Mouse (Mus musculus) erythroblast, embryonic 14.5 days (primary cell): ENCODE data around the gene 4933424G06Rik. TPM values are rescaled to one million over a fixed set of nuclear protein-coding genes. Genes with fewer than 3 reads are reported as not detected.

ENCODE experiments used
- H3K27me3 ChIP-seq: 2 replicates; pipeline ENCODE4 v1.6.1; 2012; ENCODE audit warnings: inconsistent platforms; ENCODE audit not compliant: control insufficient read depth
- H3K36me3 ChIP-seq: 2 replicates; pipeline ENCODE4 v1.6.1; 2012; ENCODE audit warnings: mild to moderate bottlenecking, inconsistent platforms; ENCODE audit not compliant: control insufficient read depth
- H3K4me1 ChIP-seq: 2 replicates; pipeline ENCODE4 v1.6.1; 2012; ENCODE audit warnings: inconsistent platforms; ENCODE audit not compliant: control insufficient read depth
- H3K4me3 ChIP-seq: replicated peaks from 2 replicates; pipeline ENCODE3; 2012; ENCODE audit warnings: moderate library complexity, mild to moderate bottlenecking, inconsistent platforms
- H3K9me3 ChIP-seq: 2 replicates; pipeline ENCODE4 v1.6.1; 2012; ENCODE audit warnings: low read length, inconsistent platforms, mixed read lengths; ENCODE audit not compliant: control insufficient read depth
- GATA1 ChIP-seq: IDR thresholded peaks from 2 replicates; pipeline ENCODE4 v1.6.1; 2012; ENCODE audit warnings: low read length, inconsistent platforms, mixed read lengths
- TAL1 ChIP-seq: IDR thresholded peaks from 3 replicates; pipeline ENCODE4 v1.6.1; 2012; ENCODE audit warnings: low read length, inconsistent platforms, mixed read lengths
- polyA plus RNA-seq: library from polyadenylated mRNA; stranded (reverse); fragments of >175 nt; gene quantifications from 2 replicates; pipeline ENCODE4 v1.2.3, GENCODE M21; 2012

Gene 4933424G06Rik
- polyA plus RNA-seq, 1 experiment, result not detected

DNA sequence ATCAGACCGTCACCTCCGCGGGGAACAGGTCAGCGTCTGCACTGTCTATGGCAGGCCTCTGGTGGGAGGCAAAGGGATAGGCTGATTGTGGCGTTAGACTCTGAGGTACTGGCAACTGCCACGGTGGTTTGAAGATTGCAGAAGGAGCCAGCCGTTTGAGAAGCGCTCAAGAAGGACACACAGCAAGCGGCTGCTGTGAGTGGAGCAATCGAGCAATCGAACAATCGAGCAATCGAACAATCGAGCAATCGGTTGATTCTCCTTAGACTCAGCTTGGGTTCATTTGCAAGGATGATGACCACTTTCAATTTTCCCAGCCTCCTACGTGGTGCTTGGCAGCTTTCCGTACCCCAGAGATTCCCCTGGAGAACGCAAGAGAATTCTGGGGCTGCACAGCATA is 49.1 kb downstream of the 4933424G06Rik start:
- Histone ChIP-seq H3K9me3 (no peaks in the 10 kb centered on the region), H3K27me3 (no peaks in the 10 kb centered on the region), H3K4me1 (no peaks in the 10 kb centered on the region), H3K36me3 (no peaks in the 10 kb centered on the region), H3K4me3 (no peak overlapping the region)
- TF ChIP-seq GATA1 (no peak), TAL1 (no peak)

DNA sequence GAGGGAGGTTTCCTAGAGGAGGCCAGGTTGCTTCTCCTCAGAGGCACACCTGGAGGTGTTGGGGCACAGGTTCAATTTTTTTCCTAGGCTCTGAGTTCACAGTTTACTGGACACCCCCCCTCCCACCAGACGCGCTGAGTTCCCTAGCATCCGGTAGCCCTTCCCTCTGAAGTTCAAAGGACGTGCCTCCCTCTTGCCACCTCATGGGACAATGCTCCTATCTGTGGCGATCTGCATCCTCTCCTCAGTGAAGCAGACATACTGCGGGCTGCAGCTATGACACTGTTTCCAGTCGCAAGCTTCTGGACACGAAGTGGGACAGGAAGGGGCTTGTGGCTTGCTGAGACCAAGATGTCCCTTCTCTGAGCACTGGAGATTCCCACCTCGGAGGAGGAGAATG is 50.5 kb downstream of the 4933424G06Rik start:
- Histone ChIP-seq H3K27me3 (no peaks in the 10 kb centered on the region), H3K9me3 (no peaks in the 10 kb centered on the region), H3K4me3 (no peak overlapping the region), H3K4me1 (no peaks in the 10 kb centered on the region), H3K36me3 (no peaks in the 10 kb centered on the region)
- TF ChIP-seq GATA1 (no peak), TAL1 (no peak)

DNA sequence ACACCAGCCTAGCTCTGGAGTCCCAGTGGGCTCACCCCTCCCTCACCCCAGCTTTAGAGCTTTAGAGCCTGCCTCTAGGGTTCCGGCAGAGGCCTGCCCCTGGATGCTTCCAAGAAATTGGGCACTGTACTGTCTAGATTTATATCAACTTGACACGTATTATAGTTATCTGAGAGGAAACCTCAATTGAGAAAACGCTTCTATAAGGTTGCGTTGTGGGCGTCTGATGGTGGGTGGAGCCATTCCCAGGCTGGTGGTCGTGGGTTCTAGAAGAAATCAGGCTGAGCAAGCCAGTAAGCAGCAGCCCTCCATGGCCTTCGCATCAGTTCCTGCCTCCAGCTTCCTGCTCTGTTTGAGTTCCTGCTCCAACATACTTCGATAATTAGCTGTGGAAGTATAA is 51.1 kb downstream of the 4933424G06Rik start:
- Histone ChIP-seq H3K4me3 (no peak overlapping the region), H3K4me1 (no peaks in the 10 kb centered on the region), H3K9me3 (no peaks in the 10 kb centered on the region), H3K27me3 (no peaks in the 10 kb centered on the region), H3K36me3 (no peaks in the 10 kb centered on the region)
- no peak for TF ChIP-seq GATA1
- no peak for TF ChIP-seq TAL1

DNA sequence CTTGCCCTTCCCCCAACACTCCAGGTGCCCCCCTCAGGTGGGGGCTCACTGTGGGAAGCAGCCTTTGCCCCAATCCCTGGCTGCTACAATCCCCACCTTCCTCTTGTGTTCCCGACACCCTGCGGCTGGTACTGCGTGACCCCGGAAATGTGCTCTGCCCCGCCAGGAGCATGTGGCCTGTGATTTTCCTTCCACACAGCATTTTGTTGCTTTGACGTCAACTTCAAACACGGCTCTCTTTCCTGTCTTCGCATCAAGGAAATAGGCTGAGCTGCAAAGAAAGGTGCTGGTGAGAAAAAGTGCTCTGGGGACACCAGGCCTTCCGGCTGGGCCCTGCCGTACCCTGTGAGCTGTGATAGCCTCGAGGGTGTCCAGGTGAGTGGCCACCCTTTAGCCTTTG is 51.6 kb downstream of the 4933424G06Rik start, which contains the start of gene Zap70:
Zap70 (plus strand) TSS at position 231 of the 400 bp plus-strand sequence.
- H3K9me3 ChIP-seq, result no peaks in the 10 kb centered on the region
- TF ChIP-seq GATA1 (no peak), TAL1 (no peak)
- H3K4me3 ChIP-seq, result no peak within 1 kb of the TSS
- no peaks in the 10 kb centered on the region for H3K27me3 ChIP-seq
- H3K4me1 ChIP-seq, result no peaks in the 10 kb centered on the region
- H3K36me3 ChIP-seq, result no peaks in the 10 kb centered on the region

DNA sequence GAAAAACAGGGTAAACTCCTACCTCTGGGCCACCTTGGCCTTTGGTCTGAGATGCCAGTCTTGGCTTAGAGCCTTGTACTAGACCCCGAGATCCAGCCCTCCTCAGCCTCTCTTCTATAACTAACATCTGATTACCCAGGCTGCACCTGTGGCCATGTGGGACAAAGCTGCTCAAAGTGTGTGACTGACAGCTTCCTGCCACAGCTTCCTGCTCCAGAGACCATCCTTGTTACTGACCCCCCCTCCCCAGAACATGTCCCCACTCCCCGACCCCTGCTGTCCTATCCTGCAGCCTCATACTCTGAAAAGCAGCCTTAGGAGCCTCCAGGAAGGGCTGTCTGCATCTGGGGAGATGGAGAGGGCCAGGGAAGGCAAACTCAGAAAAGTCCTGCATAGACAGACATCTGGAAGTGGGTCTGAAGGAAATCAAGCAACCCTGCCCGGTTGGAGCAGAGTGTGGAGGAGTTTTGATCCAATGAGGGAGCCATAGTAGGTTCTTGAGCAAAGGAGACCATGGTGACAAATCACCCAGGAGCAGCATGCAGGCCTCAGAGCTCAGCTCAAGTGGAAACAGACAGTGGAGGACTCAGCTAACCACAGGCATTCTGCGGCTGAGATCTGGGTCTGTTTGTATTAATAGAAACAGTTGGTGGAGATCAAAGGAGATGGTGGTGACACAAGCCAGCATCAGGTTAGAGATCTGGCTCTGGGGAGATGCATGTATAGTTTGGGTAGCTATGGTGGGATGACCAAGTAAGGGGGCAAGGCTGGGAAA is 56.7 kb downstream of the 4933424G06Rik start:
- Histone ChIP-seq H3K4me3 (no peak overlapping the region), H3K9me3 (no peaks in the 10 kb centered on the region), H3K27me3 (peaks cover 9% of the 10 kb centered on the region), H3K4me1 (peaks cover 4% of the 10 kb centered on the region), H3K36me3 (no peaks in the 10 kb centered on the region)
- no peak for TF ChIP-seq GATA1

DNA sequence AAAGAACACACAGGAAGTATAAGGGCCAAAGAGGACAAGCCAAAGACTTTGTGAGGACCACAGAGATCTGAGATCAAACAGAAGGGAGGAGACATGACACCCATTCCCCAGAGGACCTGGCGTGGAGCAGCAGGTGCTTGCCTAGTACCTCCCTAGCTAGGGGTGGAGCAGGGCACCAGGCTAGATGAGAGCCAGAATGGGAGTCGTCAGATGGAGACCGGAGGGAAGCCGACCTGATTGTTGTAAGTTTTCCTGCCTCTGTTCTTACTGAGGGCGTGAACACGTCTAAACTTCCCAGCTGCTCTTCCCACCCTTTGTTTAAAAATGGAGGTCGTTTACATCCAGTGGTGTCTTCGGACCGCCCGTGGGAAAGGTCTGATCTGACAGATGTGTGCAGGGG is 57.4 kb downstream of the 4933424G06Rik start:
- peaks cover 9% of the 10 kb centered on the region for H3K27me3 ChIP-seq
- TF ChIP-seq GATA1 (no peak), TAL1 (no peak)
- peaks cover 4% of the 10 kb centered on the region for H3K4me1 ChIP-seq
- H3K9me3 ChIP-seq, result no peaks in the 10 kb centered on the region
- H3K36me3 ChIP-seq, result no peaks in the 10 kb centered on the region
- no peak overlapping the region for H3K4me3 ChIP-seq

DNA sequence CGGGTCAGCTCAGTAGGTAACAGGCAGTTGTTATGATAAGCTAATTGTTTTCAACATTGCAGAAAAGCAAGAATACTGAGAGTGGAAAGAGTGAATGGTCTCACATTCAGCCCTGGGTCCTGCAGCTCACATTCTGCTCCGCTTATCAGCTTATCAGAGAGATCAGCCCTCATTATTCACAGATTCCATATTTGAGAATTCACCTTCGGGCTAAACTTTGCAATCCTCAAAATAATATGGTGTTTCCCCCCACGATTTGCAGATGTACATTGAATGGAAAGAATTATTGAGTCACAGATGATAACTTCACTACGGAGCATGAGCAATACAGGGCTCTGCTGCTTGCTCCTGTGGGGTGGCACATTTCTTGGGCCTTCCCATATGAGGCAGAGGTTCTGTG is 58.8 kb downstream of the 4933424G06Rik start:
- TF ChIP-seq TAL1, result no peak
- TF ChIP-seq GATA1, result no peak
- peaks cover 9% of the 10 kb centered on the region for H3K27me3 ChIP-seq
- no peaks in the 10 kb centered on the region for H3K9me3 ChIP-seq
- peaks cover 4% of the 10 kb centered on the region for H3K4me1 ChIP-seq
- H3K4me3 ChIP-seq, result no peak overlapping the region
- H3K36me3 ChIP-seq, result no peaks in the 10 kb centered on the region

DNA sequence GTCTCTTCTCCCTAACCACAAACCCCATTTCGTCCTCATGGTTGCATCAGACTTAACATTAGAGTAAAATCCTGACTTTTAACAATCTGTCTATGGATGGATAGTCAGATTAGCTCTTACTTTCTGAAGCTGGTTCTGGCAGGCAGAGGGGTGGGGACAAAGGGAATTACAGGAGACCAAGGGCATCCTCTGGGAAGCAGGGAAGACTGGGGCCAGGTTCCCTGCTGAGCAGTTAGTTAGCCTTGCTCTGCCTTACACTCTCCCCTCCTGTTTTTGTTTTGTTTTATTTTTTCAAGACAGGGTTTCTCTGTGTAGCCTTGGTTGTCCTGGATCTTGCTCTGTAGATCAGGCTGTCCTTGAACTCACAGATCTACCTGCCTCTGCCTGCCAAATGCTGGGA is 60.0 kb downstream of the 4933424G06Rik start:
- TF ChIP-seq TAL1 (no peak), GATA1 (no peak)
- Histone ChIP-seq H3K36me3 (no peaks in the 10 kb centered on the region), H3K4me3 (no peak overlapping the region), H3K4me1 (peaks cover 4% of the 10 kb centered on the region), H3K27me3 (peaks cover 9% of the 10 kb centered on the region), H3K9me3 (no peaks in the 10 kb centered on the region)

DNA sequence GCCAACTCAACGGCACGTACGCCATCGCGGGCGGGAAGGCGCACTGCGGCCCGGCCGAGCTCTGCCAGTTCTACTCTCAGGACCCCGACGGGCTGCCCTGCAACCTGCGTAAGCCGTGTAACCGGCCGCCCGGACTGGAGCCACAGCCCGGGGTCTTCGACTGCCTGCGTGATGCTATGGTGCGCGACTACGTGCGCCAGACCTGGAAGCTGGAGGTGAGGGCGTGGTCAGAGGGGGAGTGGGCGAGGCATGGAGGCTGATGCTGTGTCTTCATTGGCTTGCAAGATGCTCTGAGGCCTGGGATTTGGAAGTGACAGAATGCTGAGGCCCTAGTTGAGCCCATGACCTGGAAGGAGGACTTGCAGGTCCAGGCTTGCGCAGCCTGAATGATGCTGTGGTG is 61.0 kb downstream of the 4933424G06Rik start:
- Histone ChIP-seq H3K27me3 (peaks cover 9% of the 10 kb centered on the region), H3K4me3 (no peak overlapping the region), H3K4me1 (peaks cover 4% of the 10 kb centered on the region), H3K9me3 (no peaks in the 10 kb centered on the region), H3K36me3 (no peaks in the 10 kb centered on the region)
- TF ChIP-seq GATA1 (no peak), TAL1 (no peak)
